Mouse (Mus musculus): ENCODE measurements around the gene Dnhd1.
"Not testable (repeated sequence)": the region's sequence is repeated elsewhere in the genome, so short reads cannot be mapped to it uniquely, and the experiment has no call there.

Dnhd1 gene

DNA sequence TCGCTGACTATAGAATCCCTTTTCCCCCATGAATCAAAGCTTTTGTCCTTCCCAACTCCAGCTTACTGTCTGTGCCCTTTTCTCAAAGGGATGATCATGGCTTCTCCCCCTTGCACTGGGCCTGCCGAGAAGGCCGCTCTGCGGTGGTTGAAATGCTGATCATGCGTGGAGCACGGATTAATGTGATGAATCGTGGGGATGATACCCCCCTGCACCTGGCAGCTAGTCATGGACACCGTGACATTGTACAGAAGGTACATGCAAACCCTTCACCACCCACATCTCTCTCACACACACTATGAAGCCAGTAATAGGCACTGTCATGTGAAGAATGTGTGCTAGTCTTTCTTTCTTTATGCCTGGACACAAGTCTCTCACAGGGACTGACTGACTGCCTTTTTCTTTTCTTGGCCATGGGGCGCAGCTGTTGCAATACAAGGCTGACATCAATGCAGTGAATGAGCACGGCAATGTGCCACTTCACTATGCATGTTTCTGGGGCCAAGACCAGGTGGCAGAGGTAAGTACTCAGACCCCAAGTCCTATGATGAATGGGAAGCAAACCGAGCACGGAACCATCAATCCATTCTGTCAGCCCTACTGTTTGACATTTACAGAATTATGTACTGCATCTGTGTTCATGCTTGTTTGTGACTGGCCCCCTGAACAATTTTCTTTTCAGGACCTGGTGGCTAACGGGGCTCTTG, 89.6 kb downstream of the Dnhd1 start:
- no peak for DNase-seq (ENCODE audit: low read depth, low spot score)

DNA sequence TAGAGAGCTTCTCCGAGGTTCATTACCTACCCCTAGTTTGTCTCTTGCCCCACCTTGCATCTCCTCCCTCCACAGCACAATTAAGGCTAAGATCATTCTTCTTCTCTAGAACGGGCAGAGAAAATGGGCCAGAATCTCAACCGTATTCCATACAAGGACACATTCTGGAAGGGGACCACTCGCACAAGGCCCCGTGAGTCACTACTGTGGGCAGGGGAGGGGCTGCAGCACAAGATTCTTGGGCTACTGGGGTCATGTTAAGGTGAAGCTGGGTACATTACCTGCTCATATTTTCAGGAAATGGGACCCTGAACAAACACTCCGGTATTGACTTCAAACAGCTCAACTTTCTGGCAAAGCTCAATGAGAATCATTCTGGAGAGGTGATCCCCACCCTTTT, 90.2 kb downstream of the Dnhd1 start:
- DNase-seq (ENCODE audit: low read depth, low spot score) = no peak

DNA sequence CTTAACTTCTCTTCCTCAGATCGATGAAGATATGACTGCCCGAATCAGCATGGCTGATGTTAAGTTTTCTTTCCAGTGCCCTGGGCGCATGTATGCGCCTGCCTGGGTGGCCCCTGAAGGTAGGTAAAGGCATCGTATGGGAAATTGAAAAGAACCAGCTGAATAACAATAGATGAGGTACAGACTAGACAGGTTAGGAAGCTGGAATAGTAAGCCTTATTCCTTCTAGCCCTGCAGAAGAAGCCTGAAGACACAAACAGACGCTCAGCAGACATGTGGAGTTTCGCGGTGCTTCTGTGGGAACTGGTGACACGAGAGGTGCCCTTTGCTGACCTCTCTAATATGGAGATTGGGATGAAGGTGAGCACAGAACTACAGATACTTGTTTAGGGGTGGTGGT, 91.4 kb downstream of the Dnhd1 start:
- no peak for DNase-seq (ENCODE audit: low read depth, low spot score)

DNA sequence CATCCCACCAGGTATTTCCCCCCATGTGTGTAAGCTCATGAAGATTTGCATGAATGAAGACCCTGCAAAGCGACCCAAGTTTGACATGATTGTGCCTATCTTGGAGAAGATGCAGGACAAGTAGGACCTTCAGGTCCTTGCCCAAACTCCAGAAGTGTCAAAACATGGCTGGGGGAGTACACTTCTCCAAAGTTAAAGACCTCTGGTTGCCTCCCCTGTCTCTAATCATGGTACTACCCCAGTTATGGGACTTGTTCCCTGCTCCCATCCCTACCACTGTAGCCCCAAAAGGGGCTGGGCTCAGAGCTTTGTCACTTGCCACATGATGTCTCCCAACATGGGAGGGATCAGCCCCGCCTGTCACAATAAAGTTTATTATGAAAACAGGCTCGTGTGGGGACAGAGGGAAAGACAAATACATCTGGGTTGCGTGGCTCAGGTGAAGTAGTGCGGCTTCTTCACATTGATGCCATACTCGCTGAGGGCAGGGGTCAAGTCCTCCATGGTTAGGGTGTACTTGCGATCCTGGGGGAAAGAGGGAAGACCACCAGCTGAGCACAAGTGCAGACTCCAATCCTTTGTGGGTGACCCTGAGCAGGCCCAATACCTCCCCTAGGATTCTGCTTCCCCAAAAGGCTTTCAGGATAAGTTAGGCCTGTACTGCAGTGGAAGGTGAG, 92.0 kb downstream of the Dnhd1 start:
- DNase-seq (ENCODE audit: low read depth, low spot score) = not testable (repeated sequence)

DNA sequence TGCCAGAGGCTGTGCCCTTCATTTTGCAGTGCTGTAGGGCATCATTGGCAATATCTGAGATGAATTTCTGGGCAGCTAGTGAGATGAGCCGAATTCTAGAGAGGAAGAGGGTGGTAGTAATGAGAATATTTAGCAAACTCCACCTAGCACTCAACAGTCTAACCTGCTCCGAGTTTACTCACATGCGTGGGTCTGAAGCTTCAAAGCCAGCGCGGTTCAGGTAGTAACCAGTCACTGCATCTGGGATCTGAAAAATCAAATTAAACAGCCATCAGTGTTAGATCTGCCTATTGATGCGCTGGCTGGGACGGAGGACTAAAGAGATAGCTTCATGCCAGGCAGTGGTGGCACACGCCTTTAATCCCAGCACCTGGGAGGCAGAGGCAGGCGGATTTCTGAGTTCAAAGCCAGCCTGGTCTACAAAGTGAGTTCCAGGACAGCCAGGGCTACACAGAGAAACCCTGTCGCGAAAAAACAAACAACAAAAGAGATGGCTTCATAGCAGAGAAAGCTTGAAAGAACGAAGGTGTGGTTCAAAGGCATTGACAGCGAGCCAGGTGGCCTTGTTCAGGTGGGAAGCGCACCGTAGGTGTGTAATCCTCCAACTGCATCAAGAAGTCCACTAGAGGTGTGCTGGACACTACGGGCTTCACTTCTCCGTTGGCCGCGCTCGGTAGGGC, 92.8 kb downstream of the Dnhd1 start:
- not testable (repeated sequence) for DNase-seq (ENCODE audit: low read depth, low spot score)

DNA sequence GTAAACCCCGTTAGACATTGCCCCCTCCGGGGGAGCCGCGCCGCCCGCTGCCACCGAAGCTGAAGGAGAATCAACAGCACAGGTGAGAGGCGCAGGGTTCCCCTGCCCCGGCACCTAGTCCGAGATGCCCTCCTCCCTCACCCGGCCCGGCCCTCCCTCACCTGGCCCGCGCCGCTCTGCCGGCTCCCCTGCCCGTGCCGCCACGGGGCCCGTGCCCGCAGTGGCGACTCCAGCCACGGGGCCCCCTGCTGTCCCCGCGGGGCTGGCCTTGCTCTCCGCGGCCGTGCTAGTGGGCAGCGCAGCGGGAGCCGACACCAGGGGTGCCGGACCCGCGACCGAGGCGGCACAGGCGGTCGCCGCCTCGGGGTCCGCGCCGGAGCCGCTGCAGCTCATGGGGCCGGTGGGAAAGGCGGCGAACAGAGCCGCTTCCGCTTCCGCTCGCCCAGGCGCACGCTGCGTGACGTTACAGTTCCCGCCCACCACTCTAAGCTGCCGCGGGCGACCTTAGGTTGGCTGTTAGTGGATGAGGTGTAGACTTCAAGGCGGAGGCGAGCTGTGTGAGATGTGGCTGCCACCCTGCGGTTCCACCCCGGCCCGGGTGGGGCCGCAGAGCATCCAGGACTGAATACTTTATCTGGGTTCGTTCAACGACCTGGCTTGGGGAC, 93.4 kb downstream of the Dnhd1 start, which contains the start of gene Taf10:
Taf10 (minus strand) TSS at position 436 of the 665 bp plus-strand sequence.
- peak; percentile 75 for DNase-seq (ENCODE audit: low read depth, low spot score)

DNA sequence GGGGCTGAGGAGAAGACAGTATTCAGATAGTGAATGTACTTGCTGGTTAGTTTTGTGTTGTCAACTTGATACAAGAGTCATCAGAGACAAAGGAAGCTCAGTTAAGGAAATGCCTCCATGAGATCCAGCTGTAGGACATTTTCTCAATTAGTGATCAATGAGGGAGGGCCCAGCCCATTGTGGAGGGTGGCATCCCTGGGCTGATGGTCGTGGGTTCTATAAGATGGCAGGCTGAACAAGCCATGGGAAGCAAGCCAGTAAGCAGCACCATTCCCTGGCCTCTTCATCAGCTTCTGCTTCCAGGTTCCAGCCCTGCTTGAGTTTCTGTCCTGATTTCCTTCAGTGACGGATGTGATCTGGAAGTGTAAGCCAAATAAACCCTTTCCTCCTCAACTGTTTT, 97.1 kb downstream of the Dnhd1 start:
- DNase-seq (ENCODE audit: low read depth, low spot score) = no peak

DNA sequence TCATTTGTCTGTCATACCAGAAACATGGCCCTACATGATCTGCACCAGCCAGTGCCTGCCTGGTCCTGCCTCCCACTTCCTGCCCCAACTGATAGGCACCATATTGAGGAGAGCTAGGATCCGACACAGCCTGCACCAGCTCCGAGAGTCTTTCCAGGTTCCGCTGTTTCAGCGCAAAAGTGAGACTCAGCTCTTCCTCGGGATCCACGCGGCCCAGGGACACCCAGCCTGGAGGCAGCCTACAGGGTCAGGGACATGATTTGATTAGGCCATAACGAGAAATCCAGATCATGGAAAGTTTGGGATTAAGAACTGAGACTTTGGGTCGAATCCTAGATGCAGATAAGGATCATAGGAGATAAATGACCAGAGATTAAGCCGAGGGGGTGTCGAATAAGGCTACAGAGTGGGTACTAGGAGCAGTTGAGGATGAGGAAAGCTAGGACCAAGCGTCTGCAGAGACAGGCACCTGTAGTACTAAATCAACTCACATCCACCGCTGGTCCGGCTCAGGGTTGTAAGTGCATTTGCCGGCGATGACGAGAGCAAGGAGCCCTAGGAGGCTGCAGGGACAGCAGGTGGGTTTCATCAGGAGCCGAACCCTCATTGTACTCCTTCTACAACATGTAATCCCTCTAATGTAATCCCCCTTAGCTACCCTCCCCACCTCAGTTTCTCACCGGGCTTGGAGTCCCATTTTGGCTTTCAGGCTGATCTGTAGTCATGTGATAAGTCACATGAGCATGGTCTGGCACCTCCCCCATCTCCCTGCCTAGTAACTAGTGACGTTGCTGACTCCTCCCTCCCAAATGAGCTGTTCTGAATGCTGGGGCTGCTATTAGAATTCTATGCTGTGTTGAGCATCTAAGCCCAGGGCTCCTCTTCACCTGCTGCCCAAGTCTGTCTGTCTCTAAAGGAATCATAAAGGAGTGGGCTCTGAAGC, 101.1 kb downstream of the Dnhd1 start, which contains the start of gene Tpp1:
Tpp1 (minus strand) TSS at position 745 of the 943 bp plus-strand sequence.
- DNase-seq (ENCODE audit: low read depth, low spot score) = peak; percentile 89

DNA sequence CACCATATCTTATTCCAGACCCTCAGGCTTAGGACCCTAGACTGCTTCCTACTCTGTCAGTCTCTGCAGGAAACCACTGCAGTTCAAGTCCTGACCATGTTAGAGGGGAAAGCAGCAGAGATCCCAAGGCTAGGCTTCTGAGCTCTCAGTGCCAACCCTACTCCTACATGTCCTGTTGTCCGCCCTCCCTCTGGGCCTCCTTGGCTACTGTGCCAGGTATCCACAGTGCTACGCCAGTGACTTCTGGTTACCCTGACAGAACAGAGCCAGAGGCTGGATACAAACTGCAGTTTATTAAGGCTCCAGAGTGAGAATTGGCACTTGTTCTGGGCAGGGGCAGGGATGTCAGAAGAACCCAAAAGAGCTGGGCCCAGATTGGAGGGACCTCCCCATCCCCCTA, 102.1 kb downstream of the Dnhd1 start:
- DNase-seq (ENCODE audit: low read depth, low spot score) = no peak

DNA sequence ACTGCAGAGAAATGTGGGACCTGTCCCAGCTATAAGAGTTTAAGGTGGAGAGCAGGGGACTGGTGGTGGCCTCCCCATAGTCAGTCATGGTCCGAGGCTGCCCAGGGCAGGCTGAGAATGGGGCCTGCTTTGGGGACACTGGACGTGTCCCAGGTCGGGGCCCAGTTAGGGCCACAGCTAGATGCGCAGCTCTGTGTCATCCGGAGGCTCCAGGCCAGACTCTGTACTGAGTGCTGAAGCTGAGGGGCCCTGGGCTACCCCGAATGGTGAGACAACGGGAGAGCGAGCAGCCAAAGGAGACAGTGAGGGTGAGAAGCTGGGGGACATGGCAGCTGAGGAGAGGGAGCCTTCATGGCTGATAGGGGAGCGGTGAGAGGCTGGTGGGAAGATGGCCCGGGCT, 102.7 kb downstream of the Dnhd1 start:
- DNase-seq (ENCODE audit: low read depth, low spot score) = no peak

DNA sequence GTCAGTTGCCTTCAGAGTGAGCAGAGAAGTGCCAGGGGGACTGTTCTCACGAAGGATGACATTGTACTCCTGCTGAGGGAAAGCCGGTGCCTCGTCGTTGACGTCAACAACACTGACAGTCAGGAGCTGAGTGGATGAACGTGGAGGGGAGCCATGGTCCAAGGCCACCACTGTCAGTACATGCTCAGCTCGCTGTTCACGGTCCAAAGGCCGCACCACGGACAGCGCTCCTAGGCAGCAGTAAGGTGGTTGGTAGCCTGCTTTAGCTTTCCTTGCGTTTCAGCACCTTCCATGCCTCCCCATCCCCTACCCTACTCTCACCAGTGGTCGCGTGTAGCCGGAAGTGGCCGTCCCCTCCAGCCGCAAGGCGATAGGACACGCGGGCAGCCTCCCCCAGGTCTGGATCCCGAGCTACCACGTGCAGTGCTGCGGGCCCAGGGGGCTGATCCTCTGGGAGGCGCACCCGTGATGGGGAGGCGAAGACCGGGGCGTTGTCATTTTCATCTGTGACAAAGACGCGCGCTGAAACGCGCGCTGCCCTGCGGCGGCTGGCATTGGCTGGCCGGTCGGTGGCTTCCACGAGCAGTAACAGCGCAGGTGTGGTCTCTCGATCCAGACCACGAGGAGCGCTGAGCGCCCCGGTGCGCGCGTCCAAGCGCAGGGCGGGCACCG, 111.3 kb downstream of the Dnhd1 start:
- DNase-seq (ENCODE audit: low read depth, low spot score) = no peak

DNA sequence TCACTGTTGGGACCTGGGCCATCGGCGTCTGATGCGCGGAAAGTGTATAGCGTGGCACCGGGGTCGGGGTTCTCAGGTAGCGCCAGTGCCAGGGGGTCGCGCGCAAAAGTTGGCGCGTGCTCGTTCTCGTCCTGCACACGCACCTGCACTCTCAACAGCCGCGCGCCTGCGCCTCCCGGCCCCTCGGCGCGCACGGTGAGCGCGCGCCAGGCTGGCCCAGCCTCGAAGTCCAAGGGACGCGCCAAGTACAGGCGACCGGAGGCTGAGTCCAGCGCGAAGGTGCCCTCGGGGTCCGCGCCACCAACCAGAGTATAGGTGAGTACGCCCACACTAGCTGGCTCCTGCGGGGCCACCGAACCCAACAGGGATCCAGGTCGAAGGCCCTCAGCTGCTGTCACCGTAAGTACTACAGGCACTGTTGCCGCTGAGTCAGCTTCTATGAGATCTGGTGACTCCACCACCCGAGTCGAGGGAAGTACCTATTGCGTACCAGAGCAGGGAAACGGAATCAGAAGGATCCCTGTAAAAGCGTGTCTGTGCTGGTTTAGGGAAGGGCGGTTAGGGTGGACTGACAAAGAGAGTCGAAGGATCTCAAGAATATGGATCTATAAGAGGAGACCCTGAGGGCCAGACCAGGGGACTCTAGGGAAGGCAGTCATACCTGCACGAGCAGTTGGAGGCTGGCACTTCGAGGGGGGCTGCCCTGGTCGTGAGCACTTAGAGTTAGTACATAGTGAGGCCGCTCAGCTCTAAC, 112.1 kb downstream of the Dnhd1 start:
- DNase-seq (ENCODE audit: low read depth, low spot score) = no peak

DNA sequence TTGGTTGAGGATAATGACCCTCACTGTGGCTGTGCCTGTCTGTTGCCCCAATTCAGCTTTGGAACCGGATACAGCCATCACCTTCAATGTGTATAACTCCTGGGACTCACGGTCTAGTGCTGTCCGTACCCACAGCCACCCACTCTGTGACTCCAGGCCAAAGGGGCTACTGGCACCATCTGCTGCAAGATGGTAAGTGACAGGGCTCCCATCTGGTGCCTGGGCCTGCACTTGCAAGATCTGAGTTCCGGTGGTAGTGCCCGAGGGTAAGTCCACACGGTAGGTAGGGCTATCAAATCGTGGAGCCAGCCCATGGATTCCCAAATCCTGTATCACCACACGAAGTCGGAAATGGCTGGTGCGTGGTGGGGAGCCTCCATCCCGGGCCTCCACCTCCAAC, 113.7 kb downstream of the Dnhd1 start:
- no peak for DNase-seq (ENCODE audit: low read depth, low spot score)

DNA sequence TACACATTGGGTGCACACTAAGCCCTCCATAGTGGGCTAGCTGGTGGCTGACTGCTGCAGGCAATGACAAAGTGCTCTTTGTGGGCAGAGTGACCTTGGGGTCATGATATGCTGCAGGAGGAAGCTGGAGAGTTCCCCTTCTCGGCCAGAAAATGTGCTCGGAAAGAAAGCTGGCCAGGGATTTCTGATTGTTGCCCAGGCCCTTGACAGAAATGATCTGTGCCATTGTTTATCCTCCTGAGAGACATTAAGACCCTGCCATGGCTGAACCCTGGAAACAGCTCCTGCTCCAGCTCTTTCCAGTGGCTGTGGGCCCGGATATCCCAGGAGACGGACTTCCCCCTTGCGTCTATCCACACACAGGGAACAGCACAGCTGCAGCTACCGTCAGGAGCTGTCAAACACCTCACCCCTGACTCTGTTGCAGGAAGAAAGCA, 117.1 kb downstream of the Dnhd1 start:
- DNase-seq (ENCODE audit: low read depth, low spot score) = no peak

DNA sequence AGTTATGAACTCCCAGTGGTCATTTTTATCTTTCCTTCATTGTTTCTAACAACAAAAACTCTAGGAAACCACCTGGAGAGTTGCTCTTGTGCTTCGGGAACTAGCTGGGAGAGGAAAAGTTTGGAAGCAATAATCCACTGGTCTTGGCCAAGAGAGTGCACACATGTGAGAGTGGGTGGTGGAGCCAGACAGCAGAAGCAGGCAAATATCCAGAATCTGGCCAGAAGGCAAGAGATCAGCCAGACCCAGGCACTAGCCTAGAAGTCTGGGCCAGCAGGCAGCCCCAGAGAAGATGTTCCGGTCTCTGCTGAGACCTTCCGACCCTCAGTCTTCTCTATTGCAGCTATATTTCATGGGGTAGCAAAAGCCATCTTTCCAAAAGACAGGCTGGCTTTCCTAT, 119.3 kb downstream of the Dnhd1 start:
- DNase-seq (ENCODE audit: low read depth, low spot score) = no peak

Measured in retina, adult 2 months (tissue).